Mouse (Mus musculus) hindbrain, embryonic 15.5 days (tissue): ENCODE measurements around the gene Tmem255b. TPM values are rescaled to one million over a fixed set of nuclear protein-coding genes. Genes with fewer than 3 reads are reported as not detected.

Experiments
- ATAC-seq: fragments of 200-750 bp; cut with Nextera tagmentation; 2 replicates; pipeline ENCODE4 v1.8.0; 2017; ENCODE audit warnings: low read depth, moderate number of reproducible peaks, moderate TSS enrichment; ENCODE audit not compliant: low FRiP score
- H3K27ac ChIP-seq: fragments of 300-500 bp; sonication (generic); replicated peaks from 2 replicates; pipeline ENCODE4 v1.5.1; 2015; ENCODE audit warnings: mild to moderate bottlenecking, inconsistent platforms
- H3K27me3 ChIP-seq: fragments of 300-500 bp; sonication (generic); 2 replicates; pipeline ENCODE4 v1.6.1; 2015; ENCODE audit warnings: control low read depth, inconsistent platforms
- H3K36me3 ChIP-seq: fragments of 300-500 bp; sonication (generic); 2 replicates; pipeline ENCODE4 v1.6.1; 2015; ENCODE audit warnings: control low read depth, inconsistent platforms
- H3K4me1 ChIP-seq: fragments of 300-500 bp; sonication (generic); replicated peaks from 2 replicates; pipeline ENCODE4 v1.6.1; 2015; ENCODE audit warnings: control low read depth, inconsistent platforms
- H3K4me2 ChIP-seq: fragments of 300-500 bp; sonication (generic); 2 replicates; pipeline ENCODE4 v1.6.1; 2015; ENCODE audit warnings: moderate library complexity, mild to moderate bottlenecking, inconsistent platforms
- H3K4me3 ChIP-seq: fragments of 300-500 bp; sonication (generic); 2 replicates; pipeline ENCODE4 v1.5.1; 2015; ENCODE audit warnings: mild to moderate bottlenecking, inconsistent platforms
- H3K9ac ChIP-seq: fragments of 300-500 bp; sonication (generic); 2 replicates; pipeline ENCODE4 v1.6.1; 2015; ENCODE audit warnings: inconsistent platforms
- H3K9me3 ChIP-seq: fragments of 300-500 bp; sonication (generic); 2 replicates; pipeline ENCODE4 v1.6.1; 2016; ENCODE audit warnings: control low read depth, inconsistent platforms
- WGBS: fragments of 180-500 bp; shearing (Covaris S2); methylation state at CpG from one replicate; pipeline ENCODE4 v1.1.7; 2015; 5-methylcytosine and 5-hydroxymethylcytosine counted together
- polyA plus RNA-seq: library from polyadenylated mRNA; unstranded; fragments of >200 nt; fragmentation: Nextera tagmentation; extraction: Ambion mirVana; gene quantifications from 2 replicates; pipeline ENCODE4 v1.2.1, GENCODE M21; 2015

Tmem255b gene
- polyA plus RNA-seq, 1 experiment from 2014 or later, result 1.2 TPM

DNA sequence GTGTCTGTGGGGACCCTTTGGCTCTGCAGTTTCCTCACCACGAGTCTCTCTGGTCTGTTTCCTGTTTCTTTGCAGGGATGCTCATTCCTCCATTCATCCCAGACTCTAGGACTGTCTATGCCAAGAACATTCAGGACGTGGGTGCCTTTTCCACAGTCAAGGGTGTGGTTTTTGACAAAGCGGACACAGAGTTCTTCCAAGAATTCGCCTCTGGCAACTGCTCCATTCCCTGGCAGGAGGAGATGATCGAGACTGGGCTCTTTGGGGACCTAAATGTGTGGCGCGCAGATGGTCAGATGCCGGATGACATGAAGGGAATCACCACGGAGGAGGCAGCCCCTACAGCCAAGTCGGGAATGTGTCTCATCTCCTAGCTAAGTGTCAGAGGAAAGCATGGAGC, 19.1 kb upstream of the Tmem255b start:
- Histone ChIP-seq H3K4me2 (no peak overlapping the region), H3K36me3 (no peaks in the 10 kb centered on the region), H3K4me3 (no peak overlapping the region), H3K9me3 (no peaks in the 10 kb centered on the region), H3K27ac (no peak overlapping the region), H3K4me1 (no peaks in the 10 kb centered on the region), H3K27me3 (no peaks in the 10 kb centered on the region), H3K9ac (no peak overlapping the region)
- WGBS, result 75% methylated on average over 10 of the region's 10 CpGs
- no peak for ATAC-seq

- Histone ChIP-seq H3K27ac (no peak overlapping the region), H3K36me3 (no peaks in the 10 kb centered on the region), H3K9ac (no peak overlapping the region), H3K4me3 (no peak overlapping the region), H3K4me2 (no peak overlapping the region), H3K27me3 (no peaks in the 10 kb centered on the region), H3K4me1 (no peaks in the 10 kb centered on the region), H3K9me3 (no peaks in the 10 kb centered on the region)
- WGBS, result 87% methylated on average over 2 of the region's 2 CpGs
- no peak for ATAC-seq
Measured at GRCm38 (mm10) chr8:13419111-13419639, 15.8 kb upstream of the Tmem255b start.

DNA sequence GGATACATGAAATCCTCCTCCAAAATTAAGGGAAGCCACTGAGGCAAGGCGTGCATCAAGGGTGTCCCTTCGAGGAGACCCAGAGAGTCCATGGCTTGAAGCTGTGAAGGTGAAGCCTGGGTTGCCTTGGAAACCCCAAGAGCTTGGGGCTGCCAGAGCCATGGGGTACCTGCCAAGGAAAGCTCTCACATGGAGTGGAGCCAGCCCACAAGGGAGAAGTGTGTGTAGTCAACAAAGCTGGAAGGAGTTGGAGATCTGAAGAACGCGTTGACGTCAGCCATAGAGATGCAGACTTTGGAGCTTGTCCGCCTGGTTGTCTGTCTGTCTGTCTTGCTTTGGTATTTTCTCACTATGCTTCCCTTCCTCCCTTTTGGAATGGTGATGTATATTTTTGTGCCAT, 14.0 kb upstream of the Tmem255b start:
- no peak for ATAC-seq
- Histone ChIP-seq H3K4me3 (no peak overlapping the region), H3K4me2 (no peak overlapping the region), H3K27me3 (no peaks in the 10 kb centered on the region), H3K36me3 (no peaks in the 10 kb centered on the region), H3K4me1 (no peaks in the 10 kb centered on the region), H3K27ac (no peak overlapping the region), H3K9me3 (no peaks in the 10 kb centered on the region), H3K9ac (no peak overlapping the region)
- 89% methylated on average over 6 of the region's 6 CpGs for WGBS

DNA sequence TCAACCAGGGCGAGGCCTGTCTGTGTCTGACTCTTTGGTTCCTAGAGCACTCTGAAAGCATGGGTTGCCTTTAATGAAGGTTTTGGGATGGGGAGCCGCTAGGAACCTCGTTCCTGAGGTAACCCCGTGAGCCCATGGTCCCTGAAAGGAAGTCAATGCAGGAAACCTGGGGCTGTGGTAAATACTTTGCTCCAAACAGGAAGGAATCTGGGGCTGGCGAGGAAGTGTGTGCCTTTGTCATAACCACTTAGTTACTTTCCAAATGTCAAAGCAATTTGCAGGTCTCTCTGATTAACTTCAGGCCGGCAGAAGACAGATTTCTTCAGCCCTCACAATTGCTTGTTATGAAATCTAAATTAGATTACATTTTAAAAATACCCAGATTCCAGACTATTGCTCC, 7.6 kb upstream of the Tmem255b start:
- 79% methylated on average over 6 of the region's 6 CpGs for WGBS
- Histone ChIP-seq H3K27ac (no peak overlapping the region), H3K4me1 (peaks cover 5% of the 10 kb centered on the region; the same call in 1 of the 2 replicates), H3K9me3 (no peaks in the 10 kb centered on the region), H3K4me3 (no peak overlapping the region), H3K9ac (no peak overlapping the region), H3K36me3 (no peaks in the 10 kb centered on the region), H3K4me2 (no peak overlapping the region), H3K27me3 (no peaks in the 10 kb centered on the region)
- ATAC-seq, result no peak

GRCm38 (mm10) chr8:13428156-13428555, 6.8 kb upstream of the Tmem255b start:
- Histone ChIP-seq H3K36me3 (no peaks in the 10 kb centered on the region), H3K9ac (no peak overlapping the region), H3K4me3 (no peak overlapping the region), H3K4me1 (peaks cover 5% of the 10 kb centered on the region; the same call in 1 of the 2 replicates), H3K9me3 (no peaks in the 10 kb centered on the region), H3K27ac (no peak overlapping the region), H3K27me3 (no peaks in the 10 kb centered on the region), H3K4me2 (no peak overlapping the region)
- 89% methylated on average over 9 of the region's 9 CpGs for WGBS
- no peak for ATAC-seq

- H3K4me2 ChIP-seq, result no peak overlapping the region
- H3K9ac ChIP-seq, result no peak overlapping the region
- H3K27me3 ChIP-seq, result peaks cover 1% of the 10 kb centered on the region
- ATAC-seq, result no peak
- 63% methylated on average over 7 of the region's 7 CpGs for WGBS
- H3K9me3 ChIP-seq, result no peaks in the 10 kb centered on the region
- H3K36me3 ChIP-seq, result no peaks in the 10 kb centered on the region
- H3K4me1 ChIP-seq, result peaks cover 8% of the 10 kb centered on the region; the same call in 1 of the 2 replicates
- no peak overlapping the region for H3K27ac ChIP-seq
- no peak overlapping the region for H3K4me3 ChIP-seq
Measured at GRCm38 (mm10) chr8:13430412-13430811, 4.6 kb upstream of the Tmem255b start.

DNA sequence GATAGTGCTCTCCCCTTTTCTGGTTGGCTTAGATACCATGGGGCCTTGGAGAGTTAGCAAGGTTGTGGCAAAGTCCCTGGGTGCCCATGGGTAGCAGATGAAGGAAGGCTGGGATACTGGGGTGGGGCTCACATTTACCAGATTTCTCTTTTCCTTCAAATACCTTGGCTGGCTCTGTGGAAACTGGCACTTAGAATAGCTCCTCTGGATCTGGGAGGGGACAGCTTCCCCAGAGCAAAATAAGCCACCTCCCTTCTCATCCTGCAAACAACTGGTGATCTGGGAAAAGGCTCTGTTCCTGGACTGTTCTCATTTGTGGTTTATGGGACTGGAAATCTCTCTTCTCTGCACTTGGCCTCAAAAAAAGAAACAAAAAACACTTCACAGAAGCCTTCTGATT, 4.1 kb upstream of the Tmem255b start:
- peaks cover 6% of the 10 kb centered on the region for H3K27me3 ChIP-seq
- no peak for ATAC-seq
- H3K4me2 ChIP-seq, result no peak overlapping the region
- no peaks in the 10 kb centered on the region for H3K36me3 ChIP-seq
- no peak overlapping the region for H3K4me3 ChIP-seq
- H3K9me3 ChIP-seq, result no peaks in the 10 kb centered on the region
- peaks cover 9% of the 10 kb centered on the region; the same call in 1 of the 2 replicates for H3K4me1 ChIP-seq
- H3K27ac ChIP-seq, result no peak overlapping the region
- H3K9ac ChIP-seq, result no peak overlapping the region

DNA sequence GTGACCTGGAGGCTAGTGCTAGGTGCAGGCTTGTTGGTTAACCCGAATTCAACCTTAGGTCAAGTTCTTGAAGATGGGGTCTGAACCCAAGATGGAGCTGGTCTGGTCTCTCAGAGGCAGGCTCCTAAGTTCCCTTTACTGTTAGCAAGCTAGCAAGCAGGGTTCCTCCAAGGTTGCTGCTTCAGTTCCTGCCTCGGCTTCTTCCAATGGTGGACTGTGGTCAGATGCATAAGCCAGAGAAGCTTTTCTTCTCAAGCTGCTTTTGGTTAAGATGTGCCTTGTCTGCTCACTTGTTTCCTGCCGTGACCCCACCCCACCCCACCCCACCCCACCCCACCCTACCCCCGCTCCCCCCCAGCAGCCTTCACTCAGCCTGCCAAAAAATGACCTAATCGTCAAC, 1.9 kb upstream of the Tmem255b start:
- H3K27me3 ChIP-seq, result peaks cover 17% of the 10 kb centered on the region
- no peaks in the 10 kb centered on the region for H3K9me3 ChIP-seq
- H3K4me1 ChIP-seq, result peaks cover 9% of the 10 kb centered on the region; the same call in 1 of the 2 replicates
- no peaks in the 10 kb centered on the region for H3K36me3 ChIP-seq
- H3K4me2 ChIP-seq, result no peak overlapping the region
- no peak for ATAC-seq
- 88% methylated on average over 5 of the region's 5 CpGs for WGBS
- H3K9ac ChIP-seq, result no peak overlapping the region
- no peak overlapping the region for H3K27ac ChIP-seq
- no peak overlapping the region for H3K4me3 ChIP-seq

DNA sequence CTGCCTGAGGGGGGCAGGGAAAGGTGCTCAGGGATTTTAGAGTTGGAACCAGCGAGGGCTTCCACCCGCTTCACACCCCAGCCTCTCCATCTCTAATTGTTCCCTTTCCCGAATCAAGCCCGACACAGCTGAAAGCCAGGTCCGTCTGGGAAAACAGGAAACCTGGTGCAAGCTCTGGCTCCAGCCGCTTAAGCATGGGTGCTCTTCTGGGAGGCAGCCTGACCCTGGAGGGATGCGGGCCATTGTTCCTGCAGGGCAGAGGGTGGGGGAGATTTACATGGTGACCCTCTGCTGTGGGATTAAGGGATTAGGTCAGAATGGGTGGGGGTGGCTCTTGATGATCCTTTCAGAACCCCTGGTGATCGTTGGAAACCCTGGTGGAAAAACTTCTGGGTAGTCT, 1.1 kb downstream of the Tmem255b start:
- Histone ChIP-seq H3K27me3 (peaks cover 17% of the 10 kb centered on the region), H3K9ac (no peak overlapping the region), H3K4me2 (no peak overlapping the region), H3K27ac (no peak overlapping the region), H3K4me3 (no peak overlapping the region), H3K4me1 (0 out of 2 replicates have a peak, but pooled peaks cover 4% of the 10 kb centered on the region), H3K36me3 (no peaks in the 10 kb centered on the region), H3K9me3 (no peaks in the 10 kb centered on the region)
- 16% methylated on average over 8 of the region's 8 CpGs for WGBS
- no peak for ATAC-seq

DNA sequence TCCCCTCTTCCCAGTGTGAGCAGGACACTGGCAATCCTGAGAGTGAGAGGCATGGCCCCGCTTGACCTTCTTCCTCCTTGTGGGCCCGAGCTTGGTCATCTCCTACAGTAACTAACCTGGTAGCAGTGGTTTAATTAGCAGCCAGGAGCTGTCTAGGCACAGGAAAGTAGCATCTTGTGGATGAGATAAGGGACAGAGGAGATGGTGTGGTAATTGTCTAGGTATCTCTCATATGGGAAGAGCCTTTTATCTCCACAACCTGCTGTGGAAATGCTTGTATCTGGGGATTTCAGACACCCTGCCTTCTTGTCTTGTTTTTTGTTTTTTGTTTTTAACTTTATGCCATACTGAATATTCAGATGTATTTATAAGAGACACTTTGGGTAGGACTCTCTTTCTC, 2.5 kb downstream of the Tmem255b start:
- H3K4me3 ChIP-seq, result no peak overlapping the region
- no peak for ATAC-seq
- no peaks in the 10 kb centered on the region for H3K36me3 ChIP-seq
- H3K4me2 ChIP-seq, result no peak overlapping the region
- H3K9ac ChIP-seq, result no peak overlapping the region
- 0 out of 2 replicates have a peak, but pooled peaks cover 4% of the 10 kb centered on the region for H3K4me1 ChIP-seq
- no peaks in the 10 kb centered on the region for H3K9me3 ChIP-seq
- no peak overlapping the region for H3K27ac ChIP-seq
- H3K27me3 ChIP-seq, result peaks cover 17% of the 10 kb centered on the region
- WGBS, result 86% methylated on average over 2 of the region's 2 CpGs

DNA sequence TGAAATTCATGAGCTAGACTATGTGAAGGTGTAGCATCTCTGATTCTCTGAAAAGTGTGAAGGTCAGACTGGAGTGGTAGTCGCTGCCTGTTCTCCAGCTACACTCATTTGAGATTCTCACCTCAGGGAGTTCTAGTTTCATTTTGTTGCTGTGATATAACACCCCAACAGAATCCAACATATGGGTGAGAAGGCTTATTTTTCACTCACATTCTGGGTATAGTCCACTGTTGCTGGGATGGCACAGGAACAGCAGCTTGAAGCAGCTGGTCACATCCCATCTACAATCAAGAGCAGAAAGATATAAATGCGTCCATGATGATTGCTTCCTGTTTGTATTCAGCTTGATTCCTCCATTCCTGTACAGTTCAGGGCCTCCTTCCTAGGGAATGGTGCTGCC, 7.2 kb downstream of the Tmem255b start:
- H3K4me2 ChIP-seq, result no peak overlapping the region
- no peak for ATAC-seq
- H3K27ac ChIP-seq, result no peak overlapping the region
- 97% methylated on average over 2 of the region's 2 CpGs for WGBS
- no peak overlapping the region for H3K9ac ChIP-seq
- H3K27me3 ChIP-seq, result no peaks in the 10 kb centered on the region
- no peaks in the 10 kb centered on the region for H3K36me3 ChIP-seq
- no peaks in the 10 kb centered on the region for H3K9me3 ChIP-seq
- H3K4me1 ChIP-seq, result no peaks in the 10 kb centered on the region
- H3K4me3 ChIP-seq, result no peak overlapping the region

- Histone ChIP-seq H3K9ac (no peak overlapping the region), H3K9me3 (no peaks in the 10 kb centered on the region), H3K4me1 (no peaks in the 10 kb centered on the region), H3K27me3 (no peaks in the 10 kb centered on the region), H3K4me2 (no peak overlapping the region), H3K36me3 (no peaks in the 10 kb centered on the region), H3K27ac (no peak overlapping the region), H3K4me3 (no peak overlapping the region)
- ATAC-seq, result no peak
- 91% methylated on average over 6 of the region's 6 CpGs for WGBS
Measured at GRCm38 (mm10) chr8:13446456-13446855, 11.5 kb downstream of the Tmem255b start.

GRCm38 (mm10) chr8:13448145-13448544, 13.2 kb downstream of the Tmem255b start:
- Histone ChIP-seq H3K4me1 (no peaks in the 10 kb centered on the region), H3K9ac (no peak overlapping the region), H3K4me3 (no peak overlapping the region), H3K27me3 (no peaks in the 10 kb centered on the region), H3K9me3 (no peaks in the 10 kb centered on the region), H3K4me2 (no peak overlapping the region), H3K27ac (no peak overlapping the region), H3K36me3 (no peaks in the 10 kb centered on the region)
- ATAC-seq, result no peak
- WGBS, result 63% methylated on average over 4 of the region's 4 CpGs
